Mouse (Mus musculus) duodenum, adult 2 months (tissue): ENCODE data around the gene Grem1. TPM values are rescaled to one million over a fixed set of nuclear protein-coding genes. Genes with fewer than 3 reads are reported as not detected.

Experiments
- polyA plus RNA-seq: library from polyadenylated mRNA; depleted of rRNA; stranded (reverse); fragments of >200 nt; gene quantifications from 2 replicates; pipeline ENCODE4 v1.2.3, GENCODE M21; 2012; ENCODE audit warnings: low replicate concordance; rRNA removed

The Grem1 gene
- 3.6 and 10.4 TPM in 2 replicates for polyA plus RNA-seq

DNA sequence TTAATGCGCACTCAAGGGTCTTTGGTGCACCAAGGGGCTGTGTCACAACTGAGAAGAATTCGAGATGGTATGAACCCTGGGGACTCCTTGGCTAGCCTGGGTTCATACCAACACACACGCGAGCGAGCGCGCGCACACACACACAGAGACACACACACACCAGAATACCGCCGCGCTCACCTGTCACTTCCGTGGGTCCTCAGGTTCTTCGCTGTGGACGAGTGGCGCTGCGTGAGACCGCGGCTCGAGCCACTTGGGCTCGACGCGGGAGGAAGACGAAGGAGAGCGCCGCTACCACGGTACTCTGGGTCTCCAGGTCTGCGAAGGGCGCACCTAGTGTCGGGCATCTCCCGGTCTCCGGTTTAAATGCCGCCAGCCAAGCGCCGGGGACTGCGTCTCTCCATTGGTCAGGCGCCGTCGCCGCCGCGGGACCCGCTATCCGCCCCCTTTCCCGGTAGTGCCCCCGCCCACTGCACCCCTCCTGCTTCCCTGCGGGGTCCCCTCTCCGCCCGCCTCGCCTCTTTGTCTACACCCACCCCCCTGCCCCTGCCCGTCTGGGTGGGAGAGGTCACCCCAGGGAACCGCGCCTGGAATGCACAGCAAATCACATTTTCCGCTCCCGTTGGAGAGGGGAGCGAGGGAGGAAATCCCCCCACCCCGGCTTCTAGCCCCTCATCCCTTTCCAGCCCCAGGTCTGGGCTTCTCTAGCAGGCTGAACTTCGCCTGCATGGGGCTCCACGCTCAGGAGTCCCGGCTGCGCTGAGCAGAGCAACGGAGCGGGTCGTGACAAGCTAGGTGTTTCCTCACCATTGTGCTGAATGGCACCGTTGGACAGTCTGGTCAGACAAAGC lies at the start of gene Grem1:
Gene Grem1 (minus strand): TSS at position 336 of the 851 bp plus-strand sequence.

Other genes starting within 250 kb of the Grem1 start
- 0.76 and 1.5 TPM in 2 replicates for gene Scg5, start 70.5 kb upstream of the Grem1 start, polyA plus RNA-seq
- gene Arhgap11a, start 90.0 kb upstream of the Grem1 start, polyA plus RNA-seq, result 0.65 and 0.86 TPM in 2 replicates